8 mouse cellular contexts compared by ENCODE assay signal in the genomic region with DNA sequence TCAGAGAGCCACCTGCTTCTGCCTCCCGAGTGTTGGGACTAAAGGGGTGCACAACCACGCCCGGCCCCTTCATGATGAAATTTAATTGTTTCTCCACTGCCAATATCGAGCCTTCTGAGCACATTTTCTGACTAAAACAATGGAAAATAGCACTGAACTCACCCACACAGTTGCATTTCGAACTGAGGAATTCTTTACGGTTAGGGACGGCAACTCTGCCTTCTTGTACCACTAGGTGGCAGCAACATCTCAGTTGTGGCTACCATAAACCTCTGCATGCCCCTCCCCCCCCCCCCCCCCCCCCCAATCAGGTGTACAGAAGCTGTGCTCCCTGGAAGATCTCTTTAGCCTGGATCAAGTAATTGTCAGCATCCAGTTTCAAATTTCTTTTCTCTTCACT. TPM values are rescaled to one million over a fixed set of nuclear protein-coding genes. Genes with fewer than 3 reads are reported as not detected.
A peak's percentile ranks its signal among the peaks of the same experiment; 100 is the strongest.
DNase-seq lines count a peak whose midpoint lies in the region; ATAC-seq and TF ChIP-seq lines count a peak whose summit lies in the region.

No protein-coding gene starts in this region.

- H3K27ac ChIP-seq in embryonic facial prominence, embryonic 13.5 days, result no peak overlapping the region
- H3K27ac ChIP-seq in heart, embryonic 13.5 days (replicated peaks), result no peak overlapping the region
- no peak overlapping the region for H3K27ac ChIP-seq in kidney, embryonic 16.5 days (ENCODE audit: low read length)
- no peak overlapping the region for H3K27ac ChIP-seq in liver, embryonic 11.5 days (ENCODE audit: low read depth, low read length)
- no peak overlapping the region for H3K27ac ChIP-seq in stomach, embryonic 15.5 days

- no peak overlapping the region for H3K9ac ChIP-seq in embryonic facial prominence, embryonic 13.5 days
- H3K9ac ChIP-seq in heart, embryonic 13.5 days, result no peak overlapping the region
- H3K9ac ChIP-seq in kidney, embryonic 16.5 days (replicated peaks; ENCODE audit: low read length), result no peak overlapping the region
- peak overlapping the region; percentile 40; the same call in 1 of the 2 replicates for H3K9ac ChIP-seq in liver, embryonic 11.5 days (ENCODE audit: low read depth, low read length)
- H3K9ac ChIP-seq in stomach, embryonic 15.5 days, result no peak overlapping the region

- peaks cover 7% of the 10 kb centered on the region for H3K27me3 ChIP-seq in C2C12 (ENCODE audit: control insufficient read depth, insufficient read depth, insufficient read length)
- H3K27me3 ChIP-seq in embryonic facial prominence, embryonic 13.5 days, result no peaks in the 10 kb centered on the region
- H3K27me3 ChIP-seq in heart, embryonic 13.5 days (replicated peaks), result 0 out of 2 replicates have a peak, but pooled peaks cover 4% of the 10 kb centered on the region
- no peaks in the 10 kb centered on the region for H3K27me3 ChIP-seq in kidney, embryonic 16.5 days (ENCODE audit: insufficient read depth, low read length)
- H3K27me3 ChIP-seq in liver, embryonic 11.5 days (replicated peaks; ENCODE audit: control insufficient read depth, insufficient read depth, low read length), result no peaks in the 10 kb centered on the region
- no peaks in the 10 kb centered on the region for H3K27me3 ChIP-seq in stomach, embryonic 15.5 days (replicated peaks)

- ATAC-seq in embryonic facial prominence, embryonic 13.5 days (ENCODE audit: insufficient number of reproducible peaks, insufficient read depth, low FRiP score, low TSS enrichment, low read depth), result peak; percentile 71
- no peak for ATAC-seq in heart, embryonic 13.5 days (ENCODE audit: extremely low read depth, insufficient number of reproducible peaks, low FRiP score, low TSS enrichment)
- ATAC-seq in kidney, embryonic 16.5 days (ENCODE audit: low FRiP score, low TSS enrichment), result peak; percentile 72; the same call in 1 of the 2 replicates
- peak; percentile 63 for ATAC-seq in liver, embryonic 11.5 days (replicated peaks; ENCODE audit: low FRiP score)
- ATAC-seq in monocyte, adult 5-6 weeks (replicated peaks; ENCODE audit: insufficient number of reproducible peaks, low FRiP score, low TSS enrichment, poor library complexity, severe bottlenecking), result peak; percentile 72
- ATAC-seq in stomach, embryonic 15.5 days (ENCODE audit: insufficient read depth, low FRiP score, low read depth), result 0 out of 2 replicates have a peak, but pooled peaks have one; percentile 42

- H3K36me3 ChIP-seq in C2C12 (ENCODE audit: control insufficient read depth, insufficient read depth), result no peaks in the 10 kb centered on the region
- no peaks in the 10 kb centered on the region for H3K36me3 ChIP-seq in embryonic facial prominence, embryonic 13.5 days
- H3K36me3 ChIP-seq in heart, embryonic 13.5 days, result no peaks in the 10 kb centered on the region
- H3K36me3 ChIP-seq in kidney, embryonic 16.5 days (ENCODE audit: insufficient read depth, low read length), result no peaks in the 10 kb centered on the region
- no peaks in the 10 kb centered on the region for H3K36me3 ChIP-seq in liver, embryonic 11.5 days (ENCODE audit: control insufficient read depth, insufficient read depth, low read length)
- no peaks in the 10 kb centered on the region for H3K36me3 ChIP-seq in stomach, embryonic 15.5 days

- H3K79me3 ChIP-seq in C2C12 (ENCODE audit: low read depth), result no peaks in the 10 kb centered on the region

- no peaks in the 10 kb centered on the region for H3K9me3 ChIP-seq in embryonic facial prominence, embryonic 13.5 days
- no peaks in the 10 kb centered on the region for H3K9me3 ChIP-seq in heart, embryonic 13.5 days
- H3K9me3 ChIP-seq in kidney, embryonic 16.5 days (ENCODE audit: low read length), result no peaks in the 10 kb centered on the region
- no peaks in the 10 kb centered on the region for H3K9me3 ChIP-seq in liver, embryonic 11.5 days (ENCODE audit: control insufficient read depth, low read length)
- no peaks in the 10 kb centered on the region for H3K9me3 ChIP-seq in stomach, embryonic 15.5 days

- peak; percentile 68 for DNase-seq in adrenal gland, postnatal 14 days
- no peak for DNase-seq in liver, embryonic 11.5 days (ENCODE audit: low spot score)

- H3K4me3 ChIP-seq in C2C12 (ENCODE audit: insufficient read depth, poor library complexity, severe bottlenecking), result no peak overlapping the region
- peak overlapping the region; percentile 14; the same call in 1 of the 2 replicates for H3K4me3 ChIP-seq in embryonic facial prominence, embryonic 13.5 days
- peak overlapping the region; percentile 29; the same call in 1 of the 2 replicates for H3K4me3 ChIP-seq in heart, embryonic 13.5 days
- peak overlapping the region; percentile 16; the same call in 1 of the 2 replicates for H3K4me3 ChIP-seq in kidney, embryonic 16.5 days (ENCODE audit: low read length)
- peak overlapping the region; percentile 26; the same call in 1 of the 2 replicates for H3K4me3 ChIP-seq in liver, embryonic 11.5 days (ENCODE audit: low read depth, low read length)
- H3K4me3 ChIP-seq in stomach, embryonic 15.5 days (replicated peaks), result peak overlapping the region; percentile 11; the same call in 1 of the 2 replicates

- H3K4me1 ChIP-seq in embryonic facial prominence, embryonic 13.5 days, result no peaks in the 10 kb centered on the region
- peaks cover 11% of the 10 kb centered on the region for H3K4me1 ChIP-seq in heart, embryonic 13.5 days
- peaks cover 7% of the 10 kb centered on the region for H3K4me1 ChIP-seq in kidney, embryonic 16.5 days (ENCODE audit: insufficient read depth, low read length)
- H3K4me1 ChIP-seq in liver, embryonic 11.5 days (replicated peaks; ENCODE audit: control insufficient read depth, insufficient read depth, low read length), result 0 out of 2 replicates have a peak, but pooled peaks cover 3% of the 10 kb centered on the region
- H3K4me1 ChIP-seq in stomach, embryonic 15.5 days, result peaks cover 4% of the 10 kb centered on the region

- TF ChIP-seq CTCF in C2C12 (IDR thresholded peaks at IDR 0.05; ENCODE audit: control insufficient read depth, insufficient read depth, insufficient read length), result peak; percentile 66

- 14% methylated on average over 7 of the region's 7 CpGs for WGBS in embryonic facial prominence, embryonic 13.5 days
- 14% methylated on average over 7 of the region's 7 CpGs for WGBS in heart, embryonic 13.5 days
- 14% methylated on average over 7 of the region's 7 CpGs for WGBS in kidney, embryonic 16.5 days
- 12% methylated on average over 7 of the region's 7 CpGs for WGBS in liver, embryonic 11.5 days
- WGBS in stomach, embryonic 15.5 days, result 12% methylated on average over 7 of the region's 7 CpGs

- H3K4me2 ChIP-seq in embryonic facial prominence, embryonic 13.5 days, result peak overlapping the region; percentile 47
- peak overlapping the region; percentile 64 for H3K4me2 ChIP-seq in heart, embryonic 13.5 days
- H3K4me2 ChIP-seq in kidney, embryonic 16.5 days (replicated peaks; ENCODE audit: low read depth, low read length), result peak overlapping the region; percentile 40
- peak overlapping the region; percentile 66 for H3K4me2 ChIP-seq in liver, embryonic 11.5 days
- peak overlapping the region; percentile 51 for H3K4me2 ChIP-seq in stomach, embryonic 15.5 days

- no peaks in the 10 kb centered on the region for H3K79me2 ChIP-seq in C2C12 (ENCODE audit: control insufficient read depth, insufficient read depth)

- H3ac ChIP-seq in C2C12 (ENCODE audit: control insufficient read depth, insufficient read length, low read depth), result no peak overlapping the region

TF ChIP-seq in C2C12, 6 proteins besides CTCF, POLR2A, EP300 and RAD21:
- TF ChIP-seq MYOD1 (IDR thresholded peaks at IDR 0.05; ENCODE audit: control insufficient read depth, insufficient read length, low read depth), result no peak
- no peak for TF ChIP-seq USF1 (IDR thresholded peaks at IDR 0.05; ENCODE audit: low read depth)
- no peak for TF ChIP-seq MAX (IDR thresholded peaks at IDR 0.05)
- no peak for TF ChIP-seq MYOG (IDR thresholded peaks at IDR 0.05; ENCODE audit: control insufficient read depth, extremely low read depth, insufficient read length)
- no peak for TF ChIP-seq FOSL1 (IDR thresholded peaks at IDR 0.05; ENCODE audit: insufficient read depth, low read length, poor library complexity, severe bottlenecking)
- no peak for TF ChIP-seq CEBPB (IDR thresholded peaks at IDR 0.05; ENCODE audit: low read depth)

RNA-seq across cellular contexts. Expression of gene Rpia, which starts 13.2 kb away (rescaled TPM):
- polyA plus RNA-seq in C2C12 (2012; fragmentation: generic; extraction: Trizol), result 10.0 TPM
- 21.0 and 23.7 TPM in 2 replicates for total RNA-seq in adrenal gland, postnatal 14 days (2021)
- 3.6 and 4.3 TPM in 2 replicates for polyA plus RNA-seq in embryonic facial prominence, embryonic 13.5 days (2015; fragmentation: Nextera tagmentation; extraction: Ambion mirVana)
- 1.0 and 1.1 TPM in 2 replicates for polyA plus RNA-seq in heart, embryonic 13.5 days (2015; fragmentation: Nextera tagmentation; extraction: Ambion mirVana)
- 2.3 and 3.0 TPM in 2 replicates for polyA plus RNA-seq in kidney, embryonic 16.5 days (2015; fragmentation: Nextera tagmentation; extraction: Ambion mirVana)
- polyA plus RNA-seq in liver, embryonic 11.5 days (2014; fragmentation: Nextera tagmentation; extraction: Ambion mirVana), result 6.5 and 8.6 TPM in 2 replicates
- total RNA-seq in monocyte, adult 5-6 weeks (2017), result 52.8 to 74.0 TPM (median 63.0 TPM) in 3 replicates
- 4.0 and 4.7 TPM in 2 replicates for polyA plus RNA-seq in stomach, embryonic 15.5 days (2015; fragmentation: Nextera tagmentation; extraction: Ambion mirVana)

RNA-seq across cellular contexts. Expression of gene Eif2ak3, which starts 39.0 kb away (rescaled TPM):
- 4.2 TPM for polyA plus RNA-seq in C2C12 (2012; fragmentation: generic; extraction: Trizol)
- 16.4 and 22.9 TPM in 2 replicates for total RNA-seq in adrenal gland, postnatal 14 days (2021)
- polyA plus RNA-seq in embryonic facial prominence, embryonic 13.5 days (2015; fragmentation: Nextera tagmentation; extraction: Ambion mirVana), result 10.2 and 12.2 TPM in 2 replicates
- polyA plus RNA-seq in heart, embryonic 13.5 days (2015; fragmentation: Nextera tagmentation; extraction: Ambion mirVana), result 5.7 and 6.0 TPM in 2 replicates
- polyA plus RNA-seq in kidney, embryonic 16.5 days (2015; fragmentation: Nextera tagmentation; extraction: Ambion mirVana), result 11.9 and 12.2 TPM in 2 replicates
- polyA plus RNA-seq in liver, embryonic 11.5 days (2014; fragmentation: Nextera tagmentation; extraction: Ambion mirVana), result 6.1 and 7.4 TPM in 2 replicates
- total RNA-seq in monocyte, adult 5-6 weeks (2017), result 43.7 to 49.5 TPM (median 48.6 TPM) in 3 replicates
- 12.5 and 12.7 TPM in 2 replicates for polyA plus RNA-seq in stomach, embryonic 15.5 days (2015; fragmentation: Nextera tagmentation; extraction: Ambion mirVana)
